Mouse (Mus musculus): ENCODE data around the gene Gabrb1.

Gabrb1 gene

GRCm38 (mm10) chr5:71828996-71829395, 171.1 kb downstream of the Gabrb1 start:
- DNase-seq (ENCODE audit: low read depth in 2 of 2, low spot score in 2 of 2): no peak

- no peak for DNase-seq (ENCODE audit: low read depth in 2 of 2, low spot score in 2 of 2)
Observed at GRCm38 (mm10) chr5:71830342-71830741, 172.4 kb downstream of the Gabrb1 start.

GRCm38 (mm10) chr5:71842241-71842640, 184.3 kb downstream of the Gabrb1 start:
- no peak for DNase-seq (ENCODE audit: low read depth in 2 of 2, low spot score in 2 of 2)

- no peak for DNase-seq (ENCODE audit: low read depth in 2 of 2, low spot score in 2 of 2)
Observed at GRCm38 (mm10) chr5:71898214-71898613, 240.3 kb downstream of the Gabrb1 start.

GRCm38 (mm10) chr5:71903399-71903798, 245.5 kb downstream of the Gabrb1 start:
- DNase-seq (ENCODE audit: low read depth in 2 of 2, low spot score in 2 of 2): peak in 1 of 2 experiments; percentile 44

GRCm38 (mm10) chr5:71914028-71914427, 256.1 kb downstream of the Gabrb1 start:
- DNase-seq (ENCODE audit: low read depth in 2 of 2, low spot score in 2 of 2): no peak

GRCm38 (mm10) chr5:71915711-71916110, 257.8 kb downstream of the Gabrb1 start:
- DNase-seq (ENCODE audit: low read depth in 2 of 2, low spot score in 2 of 2): no peak

GRCm38 (mm10) chr5:71917206-71917605, 259.3 kb downstream of the Gabrb1 start:
- DNase-seq (ENCODE audit: low read depth in 2 of 2, low spot score in 2 of 2): no peak

GRCm38 (mm10) chr5:71923636-71924035, 265.7 kb downstream of the Gabrb1 start:
- no peak for DNase-seq (ENCODE audit: low read depth in 2 of 2, low spot score in 2 of 2)

- no peak for DNase-seq (ENCODE audit: low read depth in 2 of 2, low spot score in 2 of 2)
Observed at GRCm38 (mm10) chr5:71926336-71926735, 268.4 kb downstream of the Gabrb1 start.

- DNase-seq (ENCODE audit: low read depth in 2 of 2, low spot score in 2 of 2): no peak
Observed at GRCm38 (mm10) chr5:71930036-71930435, 272.1 kb downstream of the Gabrb1 start.

- DNase-seq (ENCODE audit: low read depth in 2 of 2, low spot score in 2 of 2): no peak
Observed at GRCm38 (mm10) chr5:71951398-71951797, 293.5 kb downstream of the Gabrb1 start.

- DNase-seq (ENCODE audit: low read depth in 2 of 2, low spot score in 2 of 2): no peak
Observed at GRCm38 (mm10) chr5:71955070-71955685, 297.3 kb downstream of the Gabrb1 start.

- DNase-seq (ENCODE audit: low read depth in 2 of 2, low spot score in 2 of 2): no peak
Observed at GRCm38 (mm10) chr5:71964876-71965432, 307.0 kb downstream of the Gabrb1 start.

GRCm38 (mm10) chr5:71965529-71965928, 307.6 kb downstream of the Gabrb1 start:
- DNase-seq (ENCODE audit: low read depth in 2 of 2, low spot score in 2 of 2): peak in 1 of 2 experiments; percentile 21

GRCm38 (mm10) chr5:71970140-71970800, 312.4 kb downstream of the Gabrb1 start:
- DNase-seq (ENCODE audit: low read depth in 2 of 2, low spot score in 2 of 2): no peak

- DNase-seq (ENCODE audit: low read depth in 2 of 2, low spot score in 2 of 2): no peak
Observed at GRCm38 (mm10) chr5:71972831-71973230, 314.9 kb downstream of the Gabrb1 start.

GRCm38 (mm10) chr5:71976133-71976532, 318.2 kb downstream of the Gabrb1 start:
- no peak for DNase-seq (ENCODE audit: low read depth in 2 of 2, low spot score in 2 of 2)

GRCm38 (mm10) chr5:71976571-71977061, 318.7 kb downstream of the Gabrb1 start:
- DNase-seq (ENCODE audit: low read depth in 2 of 2, low spot score in 2 of 2): no peak

GRCm38 (mm10) chr5:71986561-71986960, 328.6 kb downstream of the Gabrb1 start:
- no peak for DNase-seq (ENCODE audit: low read depth in 2 of 2, low spot score in 2 of 2)

GRCm38 (mm10) chr5:71986983-71987398, 329.1 kb downstream of the Gabrb1 start:
- no peak for DNase-seq (ENCODE audit: low read depth in 2 of 2, low spot score in 2 of 2)

- DNase-seq (ENCODE audit: low read depth in 2 of 2, low spot score in 2 of 2): no peak
Observed at GRCm38 (mm10) chr5:71999466-71999865, 341.6 kb downstream of the Gabrb1 start.

Measured in CD8-positive naive resting alpha-beta T cell, adult 2 months (primary cell).